Mouse (Mus musculus) heart, adult 2 months (tissue): ENCODE measurements around the gene Arhgap1. TPM values are rescaled to one million over a fixed set of nuclear protein-coding genes. Genes with fewer than 3 reads are reported as not detected.
A peak's percentile ranks its signal among the peaks of the same experiment; 100 is the strongest.

Experiments used
- DNase-seq, 2 experiments: peaks; one replicate each; pipeline ENCODE4 v3.0.0; 2021
- H3K27ac ChIP-seq: fragments of 200-600 bp; 2 replicates; pipeline ENCODE4 v1.8.1; 2022
- H3K27me3 ChIP-seq: fragments of 200-500 bp; 2 replicates; pipeline ENCODE4 v1.6.1; 2012; ENCODE audit warnings: mild to moderate bottlenecking, low read length, inconsistent platforms, mixed read lengths; ENCODE audit not compliant: control insufficient read depth, insufficient read depth
- H3K36me3 ChIP-seq: fragments of 200-500 bp; 2 replicates; pipeline ENCODE4 v1.6.1; 2012; ENCODE audit warnings: low read length, inconsistent platforms; ENCODE audit not compliant: control insufficient read depth, insufficient read depth
- H3K4me1 ChIP-seq: fragments of 200-500 bp; 2 replicates; pipeline ENCODE4 v1.6.1; 2011; ENCODE audit warnings: low read length; ENCODE audit not compliant: control insufficient read depth, insufficient read depth
- H3K4me3 ChIP-seq: fragments of 200-600 bp; 2 replicates; pipeline ENCODE4 v1.8.1; 2022
- H3K79me2 ChIP-seq: fragments of 200-500 bp; replicated peaks from 2 replicates; pipeline ENCODE4 v1.6.1; 2012; ENCODE audit warnings: mild to moderate bottlenecking, inconsistent platforms, low read length, moderate library complexity, mixed read lengths; ENCODE audit not compliant: control insufficient read depth, insufficient read depth
- H3K9ac ChIP-seq: fragments of 200-500 bp; 2 replicates; pipeline ENCODE4 v1.6.1; 2012; ENCODE audit warnings: low read depth, mild to moderate bottlenecking, control low read depth, inconsistent platforms, low read length, mixed read lengths
- CTCF ChIP-seq: fragments of 200-600 bp; IDR thresholded peaks from 2 replicates; pipeline ENCODE4 v1.8.1; 2022; ENCODE audit warnings: antibody characterized with exemption, mild to moderate bottlenecking, moderate library complexity
- EP300 ChIP-seq: fragments of 200-500 bp; IDR thresholded peaks from 2 replicates; pipeline ENCODE4 v1.6.1; 2011; ENCODE audit warnings: low read depth, low read length, control low read depth; ENCODE audit not compliant: insufficient read depth
- POLR2A ChIP-seq: fragments of 200-500 bp; IDR thresholded peaks from 2 replicates; pipeline ENCODE4 v1.6.1; 2011; ENCODE audit warnings: mild to moderate bottlenecking, low read depth, low read length, control low read depth; ENCODE audit not compliant: insufficient read depth
- WGBS: fragments of 180-500 bp; shearing (Covaris S2); methylation state at CpG from one replicate; pipeline ENCODE4 v1.1.7; 2018; 5-methylcytosine and 5-hydroxymethylcytosine counted together
- intact Hi-C: fragments of 180-260 bp; cut with DNase I; formaldehyde crosslinking; loops from one replicate; pipeline ENCODE4 v1.15.1; 2025
- polyA plus RNA-seq: library from polyadenylated mRNA; depleted of rRNA; stranded (reverse); fragments of >200 nt; gene quantifications from 2 replicates; pipeline ENCODE4 v1.2.3, GENCODE M21; 2012
- total RNA-seq, 2 experiments: library from RNA; stranded (reverse); gene quantifications; 2 replicates each; pipeline ENCODE4 v1.2.3; 2021

Arhgap1 gene
- total and polyA plus RNA-seq, 3 experiments: 18.6 to 39.0 (median 20.7) TPM

GRCm38 (mm10) chr2:91650360-91650995 is 818 bp downstream of the Arhgap1 start:
- intact Hi-C loops: loop anchor here (1.0 kb wide), 1 partner anchor 60 kb away; the partner anchor contains the start of genes Atg13 and Harbi1

DNA sequence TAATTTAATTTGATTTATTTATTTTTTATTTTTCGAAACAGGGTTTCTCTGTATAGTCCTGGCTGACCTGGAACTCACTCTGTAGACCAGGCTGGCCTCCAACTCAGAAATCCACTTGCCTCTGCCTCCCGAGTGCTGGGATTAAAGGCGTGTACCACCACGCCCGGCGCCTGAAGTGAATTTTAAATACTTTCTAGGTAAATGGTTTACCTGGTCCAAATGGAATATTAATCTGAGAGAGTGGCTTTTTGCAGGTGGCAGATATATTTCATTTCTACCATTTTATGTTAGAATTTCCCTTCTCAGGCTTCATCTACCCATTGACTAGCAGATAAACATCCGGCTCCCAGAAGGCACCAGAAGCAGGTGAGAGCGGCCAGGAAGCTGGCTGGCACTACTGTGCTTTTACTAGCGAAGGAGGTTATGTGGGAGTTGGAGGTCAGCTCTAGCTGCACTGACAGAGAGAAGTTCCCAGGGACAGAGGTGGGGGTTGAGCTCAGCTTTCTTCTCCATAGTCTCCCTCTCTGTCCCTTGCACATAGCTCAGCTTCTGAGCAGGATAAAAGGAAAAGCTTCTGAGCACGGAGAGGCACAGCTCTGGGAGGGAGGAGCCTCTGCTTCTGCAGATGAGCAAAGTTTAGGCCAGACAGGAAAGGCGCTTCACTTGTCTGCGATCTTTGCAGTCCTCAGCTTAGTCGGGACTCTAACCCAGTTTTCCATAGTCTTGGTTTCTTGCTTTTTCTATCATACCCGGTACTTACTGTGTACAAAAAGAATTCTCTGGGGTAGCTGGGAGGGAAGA is 2.0 kb downstream of the Arhgap1 start:
- Histone ChIP-seq H3K9ac (no peak overlapping the region), H3K27ac (no peak overlapping the region), H3K36me3 (no peaks in the 10 kb centered on the region), H3K79me2 (0 out of 2 replicates have a peak, but pooled peaks cover 2% of the 10 kb centered on the region), H3K27me3 (no peaks in the 10 kb centered on the region), H3K4me1 (peaks cover 9% of the 10 kb centered on the region), H3K4me3 (no peak overlapping the region)
- intact Hi-C loops: no loop called here
- TF ChIP-seq POLR2A (no peak), EP300 (no peak), CTCF (no peak)
- no peak for DNase-seq
- WGBS: 59% methylated on average over 14 of the region's 14 CpGs

More at GRCm38 (mm10) chr2:91650360-91650995, 818 bp downstream of the Arhgap1 start:
- Histone ChIP-seq H3K27ac (peak overlapping the region; percentile 94), H3K4me3 (peak overlapping the region; percentile 70), H3K9ac (peak overlapping the region; percentile 94), H3K4me1 (peaks cover 9% of the 10 kb centered on the region), H3K27me3 (no peaks in the 10 kb centered on the region), H3K79me2 (0 out of 2 replicates have a peak, but pooled peaks cover 2% of the 10 kb centered on the region), H3K36me3 (no peaks in the 10 kb centered on the region)
- 3% methylated on average over 16 of the region's 16 CpGs for WGBS
- no peak for DNase-seq
- no peak for TF ChIP-seq POLR2A
- TF ChIP-seq CTCF: no peak
- no peak; the same call in 1 of the 2 replicates for TF ChIP-seq EP300

DNA sequence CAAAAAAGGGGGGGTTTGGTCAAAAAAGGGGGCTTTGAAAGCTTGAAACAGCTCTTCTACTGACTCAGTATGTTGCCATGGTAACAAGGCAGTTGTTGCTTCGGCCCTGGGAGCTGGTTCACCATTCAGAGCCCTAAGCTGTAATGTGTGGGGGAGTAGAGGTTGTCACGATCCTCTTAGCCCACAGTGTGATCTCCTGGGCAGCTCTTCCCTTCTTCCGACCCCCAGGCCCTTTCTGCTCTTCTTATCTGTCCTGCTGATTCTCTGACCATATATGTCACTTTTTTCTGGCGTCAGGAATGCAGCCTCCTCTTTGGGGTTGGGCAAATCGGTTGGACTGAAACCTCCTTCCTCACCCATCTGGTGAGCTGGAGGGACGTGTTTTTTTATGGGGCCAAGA is 3.2 kb downstream of the Arhgap1 start:
- DNase-seq: no peak
- intact Hi-C loops: no loop called here
- H3K27ac ChIP-seq: no peak overlapping the region
- H3K4me3 ChIP-seq: no peak overlapping the region
- H3K79me2 ChIP-seq: 0 out of 2 replicates have a peak, but pooled peaks cover 2% of the 10 kb centered on the region
- TF ChIP-seq CTCF (no peak), EP300 (no peak), POLR2A (no peak)
- H3K9ac ChIP-seq: no peak overlapping the region
- 45% methylated on average over 6 of the region's 6 CpGs for WGBS
- H3K27me3 ChIP-seq: no peaks in the 10 kb centered on the region
- H3K36me3 ChIP-seq: no peaks in the 10 kb centered on the region
- peaks cover 9% of the 10 kb centered on the region for H3K4me1 ChIP-seq

DNA sequence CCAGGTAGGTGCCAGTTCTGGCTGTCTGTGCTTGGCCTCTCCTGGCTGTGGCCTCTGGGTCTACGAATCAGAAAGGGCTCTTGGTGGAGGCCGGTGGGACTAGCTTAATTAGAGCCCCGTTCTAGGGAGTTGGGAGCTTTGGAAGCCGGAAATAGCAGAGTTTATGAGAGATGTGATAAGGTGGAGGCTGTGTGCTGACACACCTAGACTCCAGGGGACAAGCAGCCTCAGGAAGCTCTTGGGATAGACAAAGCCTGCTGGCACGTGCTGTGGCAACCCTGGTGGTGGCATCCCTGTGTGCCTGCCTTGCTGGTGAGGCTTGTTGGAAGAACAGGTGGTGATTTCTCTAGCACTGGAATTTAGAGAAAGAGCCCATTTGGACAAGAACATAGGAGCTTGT is 5.7 kb downstream of the Arhgap1 start:
- TF ChIP-seq CTCF: no peak
- TF ChIP-seq EP300: no peak
- no peak for TF ChIP-seq POLR2A
- Histone ChIP-seq H3K36me3 (no peaks in the 10 kb centered on the region), H3K4me3 (no peak overlapping the region), H3K4me1 (peaks cover 8% of the 10 kb centered on the region), H3K27me3 (no peaks in the 10 kb centered on the region), H3K27ac (no peak overlapping the region), H3K79me2 (0 out of 2 replicates have a peak, but pooled peaks cover under 1% of the 10 kb centered on the region), H3K9ac (no peak overlapping the region)
- 49% methylated on average over 5 of the region's 5 CpGs for WGBS
- intact Hi-C loops: no loop called here
- no peak for DNase-seq

DNA sequence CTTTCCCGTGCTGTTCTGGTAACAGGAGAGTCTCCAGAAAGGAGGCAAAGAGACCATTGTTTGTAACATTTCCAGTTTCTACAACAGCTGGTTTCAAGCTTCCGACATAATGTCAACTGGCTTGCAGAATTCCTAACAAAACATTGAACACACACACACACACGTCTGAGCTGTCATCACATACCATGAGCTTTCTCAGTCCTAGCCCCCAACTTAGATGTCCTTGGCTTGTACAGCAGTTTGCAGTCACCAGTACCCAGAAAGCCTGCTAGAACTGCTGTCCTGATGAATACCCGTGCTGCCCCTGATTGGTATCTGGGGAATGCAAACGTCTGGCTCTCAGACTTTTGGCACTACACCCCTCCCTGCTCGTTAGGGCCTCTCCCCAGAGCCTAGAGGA is 6.2 kb downstream of the Arhgap1 start:
- no peak overlapping the region for H3K9ac ChIP-seq
- peaks cover 8% of the 10 kb centered on the region for H3K4me1 ChIP-seq
- no peaks in the 10 kb centered on the region for H3K27me3 ChIP-seq
- no peaks in the 10 kb centered on the region for H3K36me3 ChIP-seq
- no peaks in the 10 kb centered on the region for H3K79me2 ChIP-seq
- H3K27ac ChIP-seq: no peak overlapping the region
- 39% methylated on average over 6 of the region's 6 CpGs for WGBS
- DNase-seq: no peak
- TF ChIP-seq EP300 (no peak), CTCF (no peak), POLR2A (no peak)
- H3K4me3 ChIP-seq: no peak overlapping the region
- intact Hi-C loops: no loop called here

DNA sequence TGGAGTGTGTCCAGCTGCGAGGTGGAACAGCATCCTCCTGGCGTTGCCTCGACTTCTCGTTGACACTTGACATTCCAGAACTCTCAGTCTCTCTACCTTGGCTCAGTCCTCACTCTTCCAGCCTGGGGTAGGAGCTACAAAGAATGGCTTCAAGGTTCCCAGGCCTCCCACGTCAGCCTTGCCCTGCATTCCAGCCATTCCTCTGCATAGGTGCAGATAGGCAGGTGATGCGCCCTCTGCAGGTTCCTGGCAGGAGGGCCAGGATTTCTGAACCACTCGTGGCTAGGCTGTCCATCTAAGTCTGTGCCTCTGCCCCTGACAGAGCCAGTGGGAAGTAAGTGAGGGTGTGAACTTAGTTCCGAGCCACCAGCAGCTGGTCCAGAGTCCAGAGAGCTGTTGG is 7.1 kb downstream of the Arhgap1 start:
- Histone ChIP-seq H3K27ac (no peak overlapping the region), H3K27me3 (no peaks in the 10 kb centered on the region), H3K4me1 (peaks cover 6% of the 10 kb centered on the region), H3K79me2 (no peaks in the 10 kb centered on the region; the same call in 1 of the 2 replicates), H3K4me3 (no peak overlapping the region), H3K36me3 (no peaks in the 10 kb centered on the region), H3K9ac (no peak overlapping the region)
- WGBS: 63% methylated on average over 8 of the region's 8 CpGs
- intact Hi-C loops: no loop called here
- no peak for DNase-seq
- TF ChIP-seq EP300: no peak
- no peak for TF ChIP-seq POLR2A
- no peak for TF ChIP-seq CTCF
